ENCODE assay signal across 15 mouse cellular contexts in genomic region chr19:6504656-6505045, GRCm38 (mm10). TPM values are rescaled to one million over a fixed set of nuclear protein-coding genes. Genes with fewer than 3 reads are reported as not detected.
A peak's percentile ranks its signal among the peaks of the same experiment; 100 is the strongest.
DNase-seq lines count a peak whose midpoint lies in the region; ATAC-seq lines count a peak whose summit lies in the region.
"Had no signal": no experiment of that assay in that cellular context is flagged by ENCODE, and none has a peak within 500 bp of the region (broad histone marks: within the 10 kb centered on the region; RNA-seq: fewer than 3 reads in every experiment).

No protein-coding gene starts in this region.

- no peak overlapping the region for H3K9ac ChIP-seq in hindbrain, embryonic 15.5 days
- no peak overlapping the region for H3K9ac ChIP-seq in hindbrain, embryonic 12.5 days
- H3K9ac ChIP-seq in neural tube, embryonic 12.5 days = 0 out of 2 replicates have a peak overlapping the region, but pooled peaks have one; percentile 33
- H3K9ac ChIP-seq: embryonic facial prominence, embryonic 13.5 days; heart, embryonic 13.5 days; lung, embryonic 15.5 days had no signal

- H3K36me3 ChIP-seq in hindbrain, embryonic 15.5 days = peaks cover 28% of the 10 kb centered on the region
- peaks cover 27% of the 10 kb centered on the region for H3K36me3 ChIP-seq in hindbrain, embryonic 12.5 days
- H3K36me3 ChIP-seq in neural tube, embryonic 12.5 days = peaks cover 29% of the 10 kb centered on the region
- H3K36me3 ChIP-seq: embryonic facial prominence, embryonic 13.5 days; heart, embryonic 13.5 days; limb, embryonic 10.5 days; lung, embryonic 15.5 days had no signal

- peaks cover 73% of the 10 kb centered on the region for H3K4me1 ChIP-seq in hindbrain, embryonic 15.5 days (replicated peaks)
- H3K4me1 ChIP-seq in hindbrain, embryonic 12.5 days = peaks cover 65% of the 10 kb centered on the region
- peaks cover 67% of the 10 kb centered on the region for H3K4me1 ChIP-seq in neural tube, embryonic 12.5 days

- H3K4me2 ChIP-seq in hindbrain, embryonic 15.5 days = peak overlapping the region; percentile 95; the same call in 1 of the 2 replicates
- no peak overlapping the region for H3K4me2 ChIP-seq in hindbrain, embryonic 12.5 days (replicated peaks)
- H3K4me2 ChIP-seq in neural tube, embryonic 12.5 days (replicated peaks) = peak overlapping the region; percentile 87
- H3K4me2 ChIP-seq: embryonic facial prominence, embryonic 13.5 days; heart, embryonic 13.5 days; liver, embryonic 11.5 days; lung, embryonic 15.5 days had no signal

- H3K4me3 ChIP-seq in hindbrain, embryonic 15.5 days = no peak overlapping the region
- no peak overlapping the region for H3K4me3 ChIP-seq in hindbrain, embryonic 12.5 days
- H3K4me3 ChIP-seq in neural tube, embryonic 12.5 days = no peak overlapping the region
- H3K4me3 ChIP-seq: embryonic facial prominence, embryonic 13.5 days; heart, embryonic 13.5 days; limb, embryonic 10.5 days; lung, embryonic 15.5 days had no signal

- whole genome bisulfite sequencing in hindbrain, embryonic 15.5 days = 84% methylated on average over 12 of the region's 12 CpGs
- 96% methylated on average over 12 of the region's 12 CpGs for WGBS in hindbrain, embryonic 12.5 days
- WGBS in neural tube, embryonic 12.5 days = 91% methylated on average over 12 of the region's 12 CpGs

- no peaks in the 10 kb centered on the region for H3K27me3 ChIP-seq in hindbrain, embryonic 15.5 days
- peaks cover 30% of the 10 kb centered on the region for H3K27me3 ChIP-seq in hindbrain, embryonic 12.5 days
- H3K27me3 ChIP-seq in neural tube, embryonic 12.5 days (replicated peaks) = peaks cover 15% of the 10 kb centered on the region; the same call in 1 of the 2 replicates

- H3K9me3 ChIP-seq in hindbrain, embryonic 15.5 days = no peaks in the 10 kb centered on the region
- H3K9me3 ChIP-seq in hindbrain, embryonic 12.5 days (replicated peaks) = no peaks in the 10 kb centered on the region
- H3K9me3 ChIP-seq in neural tube, embryonic 12.5 days = no peaks in the 10 kb centered on the region
- H3K9me3 ChIP-seq: embryonic facial prominence, embryonic 13.5 days; heart, embryonic 13.5 days; limb, embryonic 10.5 days; lung, embryonic 15.5 days had no signal

- peak overlapping the region; percentile 89; the same call in 1 of the 2 replicates for H3K27ac ChIP-seq in hindbrain, embryonic 15.5 days (replicated peaks)
- no peak overlapping the region for H3K27ac ChIP-seq in hindbrain, embryonic 12.5 days
- no peak overlapping the region for H3K27ac ChIP-seq in neural tube, embryonic 12.5 days
- H3K27ac ChIP-seq: embryonic facial prominence, embryonic 13.5 days; heart, embryonic 13.5 days; limb, embryonic 10.5 days; lung, embryonic 15.5 days had no signal

- no peak for ATAC-seq in hindbrain, embryonic 15.5 days (ENCODE audit: low FRiP score, low read depth)
- ATAC-seq in hindbrain, embryonic 12.5 days (ENCODE audit: low FRiP score) = no peak
- no peak for ATAC-seq in neural tube, embryonic 12.5 days (ENCODE audit: low FRiP score, low read depth)

- DNase-seq in cerebellum, postnatal 10 days = peak; percentile 53 to 57
- DNase-seq in cerebellum, adult 8-10 months = no peak
- DNase-seq in neural tube, embryonic 10.5 days (ENCODE audit: extremely low spot score, low spot score) = no peak
- DNase-seq in kidney, postnatal 10 days = no peak
- DNase-seq in kidney, postnatal 36 days = no peak
- DNase-seq: kidney, adult 9 months; thymus, postnatal 4 days had no signal

RNA-seq across cellular contexts. Expression of gene Slc22a12, which starts 38.2 kb away (rescaled TPM):
- not detected in 2 replicates for polyA plus RNA-seq in hindbrain, embryonic 15.5 days (2015; fragmentation: Nextera tagmentation; extraction: Ambion mirVana)
- not detected in 2 replicates for polyA plus RNA-seq in hindbrain, embryonic 12.5 days (2016; fragmentation: Nextera tagmentation; extraction: Ambion mirVana)
- polyA plus RNA-seq in neural tube, embryonic 12.5 days (2016; fragmentation: Nextera tagmentation; extraction: Ambion mirVana) = not detected in 2 replicates
- polyA plus RNA-seq: embryonic facial prominence, embryonic 13.5 days; heart, embryonic 13.5 days; limb, embryonic 10.5 days; liver, embryonic 11.5 days had no signal

Comparison
In these comparisons a context has a peak if more than half of its experiments do, and no peak if none do; other contexts are left out.
1. DNase-seq: peak in cerebellum, postnatal 10 days (2 of 2); none in cerebellum, adult 8-10 months (single experiment), neural tube, embryonic 10.5 days (single experiment), kidney, postnatal 10 days (single experiment) and kidney, postnatal 36 days (0 of 2).